Mouse (Mus musculus) lung, adult 2 months (tissue): ENCODE data around the gene Fam81b.

Experiments
- CTCF ChIP-seq: fragments of 200-500 bp; IDR thresholded peaks from 2 replicates; pipeline ENCODE4 v1.5.1; 2011; ENCODE audit warnings: mild to moderate bottlenecking, low read length, control low read depth; ENCODE audit not compliant: insufficient read depth
- POLR2A ChIP-seq: fragments of 200-500 bp; IDR thresholded peaks from 2 replicates; pipeline ENCODE4 v1.6.1; 2011; ENCODE audit warnings: low read depth, mild to moderate bottlenecking, control low read depth, low read length, borderline replicate concordance; ENCODE audit errors: extremely low read depth

DNA sequence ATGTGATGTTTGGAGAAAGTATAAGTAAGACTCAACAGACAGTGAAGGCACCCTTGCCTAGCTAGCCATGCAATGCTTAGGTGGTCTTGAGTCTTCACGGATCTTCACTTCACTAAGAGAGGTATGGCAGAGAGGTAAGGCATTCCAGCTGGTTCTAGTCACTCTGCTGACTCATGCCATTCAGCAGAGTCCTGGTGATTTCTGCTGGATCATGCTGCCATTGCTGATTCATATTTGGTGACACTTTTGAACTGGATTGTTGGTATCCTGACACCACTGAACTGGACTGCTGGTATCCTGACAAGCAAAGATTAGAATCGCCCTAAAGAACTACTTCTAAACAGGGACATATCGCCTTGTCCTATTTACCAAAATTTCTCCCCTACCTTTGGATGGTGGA, 20.3 kb downstream of the Fam81b start:
- TF ChIP-seq CTCF (no peak), POLR2A (no peak)
